Mouse (Mus musculus) cortical plate, adult 2 months (tissue): Measurements from ENCODE around the gene Ift43.

Experiments
- CTCF ChIP-seq: fragments of 200-500 bp; IDR thresholded peaks from 2 replicates; pipeline ENCODE4 v1.5.1; 2011; ENCODE audit warnings: mild to moderate bottlenecking, control low read depth, low read length; ENCODE audit not compliant: insufficient read depth; ENCODE audit errors: extremely low read depth
- POLR2A ChIP-seq: fragments of 200-500 bp; IDR thresholded peaks from 2 replicates; pipeline ENCODE4 v1.6.1; 2011; ENCODE audit warnings: mild to moderate bottlenecking, low read length, control low read depth; ENCODE audit not compliant: insufficient read depth; ENCODE audit errors: extremely low read depth

DNA sequence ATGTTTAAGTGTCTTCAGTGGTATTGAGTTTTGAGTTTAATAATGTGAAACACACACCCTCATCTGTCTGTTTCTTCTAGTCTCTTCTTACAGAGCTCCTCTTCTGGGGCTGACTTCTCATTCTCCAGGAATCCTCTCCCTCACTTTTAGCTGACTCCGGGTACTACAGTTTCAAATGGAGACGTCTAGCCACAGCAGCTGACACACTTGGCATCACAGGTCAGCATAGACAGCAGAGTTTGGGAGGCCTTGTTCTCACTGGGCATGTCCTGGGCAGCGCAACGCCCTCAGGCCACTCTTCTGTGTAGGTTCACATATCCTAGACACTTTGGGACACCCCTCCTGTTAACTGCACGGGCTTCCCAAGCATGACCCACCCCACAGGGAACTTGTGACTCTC lies 43.3 kb upstream of the Ift43 start:
- no peak for TF ChIP-seq CTCF
- TF ChIP-seq POLR2A = no peak
